Mouse (Mus musculus) E14TG2a.4 (cell line): ENCODE data around the gene Fam83b.

Experiments
- CTCF ChIP-seq: conservative IDR thresholded peaks from 2 replicates; pipeline ENCODE4 v1.5.1; 2014; ENCODE audit warnings: low read length
- POU5F1 ChIP-seq: IDR thresholded peaks from 2 replicates; pipeline ENCODE4 v1.6.1; 2014; ENCODE audit warnings: low read length, borderline replicate concordance

DNA sequence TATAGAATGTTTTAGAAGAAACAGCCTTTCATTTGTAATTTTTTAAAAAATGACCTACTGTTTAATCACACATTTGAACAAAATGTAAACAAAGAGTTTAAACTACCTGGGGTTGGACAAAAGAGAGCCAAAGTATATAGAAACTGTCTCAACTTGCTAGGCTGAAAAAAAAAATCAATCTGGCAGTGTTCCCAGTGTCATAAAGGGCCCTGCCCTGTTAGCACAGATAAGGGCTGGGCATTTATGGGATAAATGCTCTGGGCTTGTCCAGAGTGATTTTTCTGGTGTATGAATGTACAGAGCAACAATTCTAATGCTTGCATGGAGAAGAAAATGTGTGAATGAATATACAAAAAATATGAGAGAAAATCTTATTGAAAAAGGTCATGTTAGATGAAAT, 43.8 kb downstream of the Fam83b start:
- TF ChIP-seq CTCF (no peak), POU5F1 (no peak)
